Mouse (Mus musculus): ENCODE measurements around the gene Pde4b.
A peak's percentile ranks its signal among the peaks of the same experiment; 100 is the strongest.

The Pde4b gene

DNA sequence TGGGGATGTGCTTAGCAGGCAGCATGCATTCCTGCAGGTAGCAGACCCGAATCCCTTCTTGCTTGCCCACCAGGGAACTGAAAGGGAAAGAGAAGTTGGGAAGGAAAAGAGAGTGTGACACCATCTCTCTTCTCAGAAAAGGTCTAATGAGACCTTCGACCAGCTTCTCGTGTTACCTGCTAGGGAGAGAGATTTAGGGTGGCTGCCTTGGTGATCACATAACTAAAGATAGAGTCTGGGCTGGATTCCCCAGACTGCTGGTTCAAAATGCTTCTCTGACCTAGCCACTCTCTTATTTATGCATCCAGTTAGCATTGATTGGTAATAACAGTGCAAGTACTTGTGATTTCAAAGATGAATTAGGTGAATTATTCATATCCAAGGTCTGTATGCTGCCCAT lies 448.5 kb downstream of the Pde4b start:
- DNase-seq (ENCODE audit: low spot score in 2 of 2), result no peak

DNA sequence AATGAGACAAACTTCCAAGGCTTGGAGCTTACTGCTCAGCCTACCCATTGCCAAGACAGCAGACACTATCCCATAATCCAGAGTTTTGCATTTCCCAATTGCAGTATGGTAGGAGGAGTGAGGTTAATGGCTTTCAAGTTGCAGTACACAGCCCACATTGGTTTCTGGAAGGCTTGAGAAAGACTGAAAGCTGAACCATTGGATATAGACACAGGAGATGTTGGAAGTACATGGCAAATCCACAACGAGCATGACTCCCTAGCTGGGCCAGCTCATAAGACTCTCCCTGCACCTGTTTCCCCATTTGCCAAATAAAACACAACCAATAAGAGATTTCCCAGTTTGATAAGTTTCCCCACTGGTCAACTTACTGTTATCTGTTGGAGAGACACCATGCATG lies 450.9 kb downstream of the Pde4b start:
- no peak for DNase-seq (ENCODE audit: low spot score in 2 of 2)

DNA sequence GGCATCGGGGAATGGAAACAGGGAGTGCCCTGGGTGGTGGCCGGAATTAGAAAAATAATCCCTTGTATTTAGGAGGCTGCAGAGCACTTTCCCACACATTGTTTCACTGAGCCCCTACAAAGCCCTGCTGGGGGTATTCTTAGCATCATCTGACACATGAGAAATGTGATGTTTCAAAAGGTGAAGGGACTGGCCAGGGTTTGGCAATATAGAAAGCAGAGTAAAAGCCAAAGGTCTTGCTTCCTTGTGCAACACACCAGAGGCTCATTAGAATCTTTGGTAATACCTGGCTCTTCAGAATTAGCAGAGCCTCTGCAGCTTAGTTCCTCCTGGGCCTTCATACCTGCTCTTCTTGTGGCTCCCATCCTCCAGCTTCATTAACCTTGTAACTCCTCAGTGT lies 451.4 kb downstream of the Pde4b start:
- DNase-seq (ENCODE audit: low spot score in 2 of 2), result no peak

DNA sequence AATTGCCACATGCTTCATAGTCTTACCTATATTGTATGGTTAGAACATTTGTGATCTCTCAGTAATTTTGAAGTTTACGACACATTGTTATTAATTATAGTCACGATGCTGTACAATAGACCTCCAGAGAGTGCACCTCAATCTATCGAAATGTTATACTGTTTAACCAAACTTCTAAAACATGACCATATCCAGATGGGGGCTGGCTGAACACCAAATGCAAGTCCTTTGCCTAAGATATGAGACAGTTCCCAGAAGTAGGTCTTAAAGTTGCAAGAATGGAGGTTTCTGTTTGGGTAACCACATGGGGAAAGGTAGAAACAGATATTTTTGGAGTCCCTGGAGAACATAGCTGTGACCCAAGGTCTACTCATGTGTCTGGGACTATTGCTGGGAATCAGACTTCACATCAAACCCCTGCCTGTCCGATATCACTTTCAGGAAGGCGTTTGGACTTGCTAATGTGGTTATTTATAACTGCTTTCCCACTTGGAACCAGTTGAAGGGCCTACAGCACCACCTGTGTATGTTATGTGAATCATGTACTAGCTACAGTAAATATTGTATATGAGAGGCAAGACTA lies 452.3 kb downstream of the Pde4b start:
- no peak for DNase-seq (ENCODE audit: low spot score in 2 of 2)

DNA sequence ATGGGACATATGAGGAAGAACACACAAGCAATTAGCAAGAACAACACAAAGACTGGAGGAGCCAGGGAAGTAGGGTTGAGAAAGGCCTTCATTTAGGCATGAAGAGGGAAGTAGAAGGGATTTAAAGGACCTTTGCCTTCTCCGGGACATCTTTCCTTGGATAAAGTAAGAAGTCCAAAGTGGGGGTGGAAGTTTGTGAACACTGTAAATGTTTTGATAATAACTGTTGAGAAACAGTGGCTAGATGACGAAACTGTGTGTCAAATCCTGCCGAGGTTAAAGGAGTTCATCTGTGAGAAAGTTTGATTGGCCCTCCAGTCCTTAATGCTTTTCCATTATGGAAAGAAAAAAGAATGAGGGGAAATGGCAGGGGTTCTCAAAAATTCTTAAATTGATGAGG lies 455.6 kb downstream of the Pde4b start:
- no peak for DNase-seq (ENCODE audit: low spot score in 2 of 2)

DNA sequence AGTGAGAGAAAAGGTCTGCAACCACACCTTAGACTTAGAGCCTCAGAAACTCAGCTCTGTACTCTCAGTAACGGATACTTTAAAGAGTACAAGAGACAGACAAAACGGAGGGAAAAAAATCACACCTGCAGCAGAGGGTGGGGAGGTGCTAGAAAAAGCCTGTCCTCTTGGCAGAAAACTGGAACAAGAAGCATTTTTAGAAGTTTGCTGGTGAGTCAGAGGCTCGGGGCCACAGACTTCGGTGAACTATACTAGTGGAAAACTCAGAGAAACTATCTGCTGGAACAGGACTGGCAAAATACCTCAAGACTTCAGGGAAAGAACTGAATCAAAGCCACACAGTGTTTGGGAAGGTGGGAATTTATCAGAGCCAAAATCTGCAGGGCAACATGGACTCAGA lies 457.9 kb downstream of the Pde4b start:
- no peak for DNase-seq (ENCODE audit: low spot score in 2 of 2)

DNA sequence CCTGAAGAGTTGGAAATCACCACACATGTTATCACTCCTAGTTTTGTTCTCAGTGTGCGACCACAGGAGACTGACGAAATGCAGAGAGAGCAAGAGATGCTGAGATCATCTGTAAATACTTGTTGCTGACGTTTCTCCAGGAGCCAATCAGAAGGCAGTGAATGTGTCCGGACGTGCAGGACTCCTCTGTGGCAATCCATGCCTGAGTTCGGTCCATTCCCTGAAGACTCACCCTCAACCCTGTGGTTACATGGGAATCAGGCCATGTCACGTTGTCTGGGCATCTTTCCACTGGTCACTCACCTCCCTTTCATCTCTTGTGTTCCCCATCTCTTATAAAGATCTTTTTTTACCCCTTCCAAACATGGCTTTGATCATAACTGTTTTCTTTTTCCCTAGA lies 468.2 kb downstream of the Pde4b start:
- DNase-seq (ENCODE audit: low spot score in 2 of 2), result no peak

DNA sequence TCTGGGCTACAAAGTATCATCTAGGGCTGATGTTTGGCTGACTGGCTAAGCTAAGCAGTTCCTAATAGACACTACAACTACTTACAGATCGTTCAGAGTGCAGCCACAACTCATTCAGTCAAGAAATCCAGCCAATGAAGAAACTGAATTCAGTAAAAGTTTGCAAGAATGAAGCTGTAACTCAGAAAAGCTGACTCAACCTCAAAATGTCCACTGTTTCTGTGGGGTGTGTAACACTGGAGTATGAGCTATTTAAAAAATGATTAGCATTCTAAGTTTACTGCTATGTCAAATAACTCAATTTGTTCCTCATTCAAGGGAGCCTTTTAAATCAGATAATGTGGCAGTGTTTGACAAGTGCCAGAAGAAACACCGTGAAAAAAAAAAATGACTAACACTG lies 469.7 kb downstream of the Pde4b start:
- no peak for DNase-seq (ENCODE audit: low spot score in 2 of 2)

DNA sequence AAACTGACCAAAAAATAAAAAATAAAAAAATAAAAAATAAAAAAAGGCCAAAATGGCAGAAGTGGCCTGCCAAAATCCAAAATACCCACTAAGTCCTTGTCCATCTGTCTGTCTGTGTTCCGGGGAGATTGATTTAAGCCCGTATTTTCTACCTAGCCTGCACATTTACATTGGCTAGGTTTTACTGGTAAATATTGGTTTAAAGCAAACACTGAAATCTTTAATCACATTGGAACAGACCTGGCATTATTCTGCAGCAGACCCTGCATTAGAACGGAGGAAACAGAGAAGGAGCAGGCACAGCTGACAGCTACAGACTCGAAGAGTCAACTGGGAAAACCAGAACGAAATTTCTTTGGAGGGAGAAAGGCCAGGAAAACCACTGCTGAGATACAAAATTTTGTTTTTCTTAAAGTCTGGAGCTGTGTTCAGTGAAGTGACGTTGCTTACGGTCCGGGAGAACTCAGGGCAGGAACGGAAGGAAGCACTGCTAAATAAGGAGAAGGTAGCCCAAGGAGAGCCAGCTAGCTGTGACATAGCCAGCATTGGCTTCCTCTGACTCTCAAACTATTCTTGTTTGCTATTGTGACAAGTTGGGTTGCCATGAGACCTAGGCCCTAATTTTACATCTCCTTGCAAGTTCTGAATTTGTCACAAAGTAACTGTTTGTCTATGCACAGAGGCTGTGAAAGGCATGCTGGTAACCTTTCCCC lies 470.3 kb downstream of the Pde4b start:
- DNase-seq (ENCODE audit: low spot score in 2 of 2), result no peak

DNA sequence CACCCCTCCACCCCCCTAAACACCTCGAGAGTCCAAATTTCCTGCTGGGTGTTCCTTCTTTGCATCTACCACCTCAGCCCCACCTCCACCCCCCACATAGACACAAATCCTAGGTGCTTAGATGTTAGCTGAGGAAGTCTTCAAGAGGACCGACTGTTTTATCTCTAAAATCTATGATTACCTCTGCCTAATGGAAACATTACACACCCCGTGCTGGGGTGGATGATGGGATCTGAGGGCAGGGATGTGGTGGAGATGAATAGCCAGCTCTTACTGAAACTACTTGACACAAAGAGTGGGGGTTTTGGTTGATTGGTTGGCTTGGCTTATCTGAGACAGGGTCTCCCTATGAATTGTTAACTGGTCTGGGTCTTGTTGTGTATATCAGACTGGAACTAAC lies 471.0 kb downstream of the Pde4b start:
- no peak for DNase-seq (ENCODE audit: low spot score in 2 of 2)

DNA sequence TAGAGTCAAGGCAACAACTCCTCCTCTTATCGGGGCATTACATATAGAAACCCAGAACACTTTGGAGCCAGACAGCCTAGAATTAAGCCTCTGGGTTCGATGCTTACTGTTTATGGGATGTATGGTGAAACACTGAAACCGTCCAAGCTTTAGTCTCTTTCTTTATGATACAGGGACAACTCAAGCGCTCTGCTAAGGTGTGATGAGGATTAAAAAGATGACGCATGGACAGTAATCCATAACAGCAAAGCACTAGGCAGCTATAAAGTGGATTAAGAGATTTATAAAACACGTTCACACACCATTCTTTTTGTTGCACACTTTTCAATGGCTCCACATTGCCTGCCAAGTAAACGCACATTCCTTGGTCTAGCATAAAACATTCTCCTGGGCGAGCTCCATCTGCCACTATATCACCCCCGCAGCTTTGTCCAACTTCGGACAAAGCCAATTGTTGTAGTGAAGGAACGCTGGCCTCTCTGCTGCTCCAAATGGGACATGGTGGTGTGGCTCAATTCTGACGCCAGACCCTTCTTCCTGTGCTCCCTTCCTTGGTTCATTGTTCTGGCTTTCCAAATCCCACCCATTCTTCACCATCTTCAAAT lies 473.4 kb downstream of the Pde4b start:
- no peak for DNase-seq (ENCODE audit: low spot score in 2 of 2)

DNA sequence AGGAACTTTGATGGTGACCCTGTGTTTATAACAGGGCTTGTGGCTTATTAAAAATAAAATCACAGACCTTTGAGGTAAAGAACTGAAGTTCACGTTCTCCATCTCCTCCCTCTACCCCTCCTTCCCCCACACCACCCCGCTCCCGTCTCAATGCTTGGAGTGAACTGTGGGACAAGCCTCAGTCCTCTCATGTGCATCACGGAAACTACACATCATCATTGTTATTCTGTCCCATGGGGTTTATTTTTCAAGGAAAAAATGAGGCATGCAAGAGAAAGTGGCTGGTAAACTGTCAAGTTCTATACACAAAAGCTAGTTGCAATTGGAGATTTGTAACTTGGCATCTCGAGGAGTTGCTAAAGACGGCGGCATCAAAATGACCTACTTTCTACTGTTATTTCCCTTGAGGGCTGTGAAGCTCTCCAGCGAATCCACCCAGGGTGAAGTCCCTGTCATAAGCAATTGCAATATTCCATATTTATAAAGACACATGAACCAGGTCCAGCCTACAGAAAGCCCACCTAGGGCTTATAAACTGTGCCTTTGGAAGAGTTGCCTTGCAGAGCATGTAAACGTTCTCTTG lies 476.0 kb downstream of the Pde4b start:
- no peak for DNase-seq (ENCODE audit: low spot score in 2 of 2)

DNA sequence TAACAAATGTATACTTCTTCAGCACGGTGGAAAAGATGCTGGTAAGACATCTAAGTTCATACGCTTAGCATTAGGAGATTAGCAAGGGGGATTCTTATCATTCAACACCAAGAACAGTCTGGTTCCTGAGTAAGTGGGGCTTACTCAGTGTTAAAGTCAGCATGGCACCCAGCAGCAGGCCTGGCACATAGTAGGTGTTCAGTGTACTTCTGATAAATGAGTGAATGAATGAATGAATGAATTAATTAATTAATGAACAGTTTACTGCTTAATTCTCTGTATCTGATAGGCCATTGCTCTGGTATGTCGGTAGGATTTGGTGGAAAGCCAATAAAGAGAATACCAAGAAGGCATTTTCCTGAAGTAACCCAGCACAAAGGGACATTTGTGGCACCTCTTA lies 476.9 kb downstream of the Pde4b start:
- DNase-seq (ENCODE audit: low spot score in 2 of 2), result no peak

DNA sequence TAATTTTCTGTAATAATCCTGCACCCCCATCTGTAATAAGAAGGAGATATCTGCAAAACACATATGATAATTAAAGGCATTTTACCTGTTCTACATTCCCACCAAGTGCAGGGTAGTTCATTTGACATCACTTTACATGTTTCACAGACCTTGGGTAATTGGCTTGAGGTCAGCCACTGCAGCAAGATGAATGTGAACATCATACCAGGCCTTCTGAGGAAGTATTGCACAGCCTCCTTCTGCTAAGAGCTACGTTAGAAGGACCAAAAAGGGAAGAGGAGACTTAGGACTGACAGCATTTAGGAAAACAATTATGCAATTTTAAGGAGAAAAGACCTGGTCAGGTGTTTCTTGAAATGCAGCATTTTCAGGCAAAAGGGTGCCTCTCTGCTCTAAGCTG lies 479.1 kb downstream of the Pde4b start:
- no peak for DNase-seq (ENCODE audit: low spot score in 2 of 2)

DNA sequence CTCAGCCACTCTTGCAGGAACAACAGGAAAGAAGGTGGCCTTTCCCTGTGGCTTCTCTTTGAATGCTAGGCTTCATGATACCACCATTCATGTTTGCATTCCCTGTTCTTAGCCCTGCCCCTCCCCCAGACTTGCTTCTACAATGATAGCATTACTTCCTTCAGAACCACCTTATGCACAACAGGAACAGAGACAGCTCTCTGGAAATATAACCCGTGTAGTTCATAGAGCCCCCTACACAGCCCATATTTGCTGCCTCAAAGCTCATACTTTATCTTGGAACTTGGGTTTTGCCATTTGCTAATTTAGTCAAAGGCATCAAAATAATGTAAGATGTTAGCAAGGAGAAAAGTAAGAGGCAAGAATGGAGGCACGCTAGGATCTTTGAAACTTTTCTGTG lies 479.8 kb downstream of the Pde4b start:
- no peak for DNase-seq (ENCODE audit: low spot score in 2 of 2)

DNA sequence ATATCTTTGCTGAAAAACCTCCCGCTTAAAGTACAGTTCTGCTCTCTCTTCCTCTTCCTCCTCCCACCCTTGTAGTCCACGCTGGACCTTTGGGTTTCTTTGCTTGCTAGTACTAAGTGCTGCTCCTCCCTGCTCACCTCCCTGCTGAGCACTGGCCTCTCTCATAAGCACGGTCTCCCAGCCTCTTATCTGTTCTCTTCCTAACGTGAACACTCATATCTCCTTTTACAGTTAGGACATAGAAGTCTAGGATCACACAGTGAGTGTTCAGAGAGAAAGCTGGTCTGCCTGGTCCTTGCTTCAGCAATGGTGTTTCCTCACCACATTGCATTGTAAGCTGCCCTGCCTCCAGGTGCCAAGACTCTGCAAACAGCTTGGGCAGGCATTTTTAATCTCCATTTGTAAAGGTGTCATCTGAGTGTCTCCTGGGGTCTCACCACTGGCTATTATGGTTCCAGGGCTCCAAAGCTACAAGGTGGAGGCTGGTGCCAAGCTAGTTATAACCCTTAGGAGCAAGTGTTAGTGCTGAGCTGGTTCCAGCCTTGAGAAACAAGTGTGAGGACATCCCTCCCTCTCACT lies 480.4 kb downstream of the Pde4b start:
- DNase-seq (ENCODE audit: low spot score in 2 of 2), result no peak

DNA sequence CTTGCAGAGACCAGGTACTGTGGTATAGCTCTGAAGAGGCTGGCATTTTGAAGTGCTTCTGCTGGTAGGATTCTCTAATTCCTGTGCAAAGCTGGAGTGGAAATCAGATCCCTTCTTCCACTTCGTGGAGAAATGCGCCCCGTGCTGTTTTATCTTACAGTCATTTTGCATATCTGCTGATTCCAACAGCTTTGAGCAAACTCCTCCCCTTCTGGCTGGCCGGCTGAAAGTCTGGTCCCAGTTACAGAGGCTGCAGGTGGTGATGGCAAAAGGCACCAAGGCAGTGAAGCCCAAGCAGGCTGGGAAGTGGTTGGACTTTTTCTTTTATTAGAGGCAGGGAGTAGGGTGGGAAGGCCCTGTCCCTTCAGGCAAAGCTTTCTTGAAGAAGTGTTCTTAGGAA lies 481.2 kb downstream of the Pde4b start:
- DNase-seq (ENCODE audit: low spot score in 2 of 2), result peak; percentile 35 to 48

DNA sequence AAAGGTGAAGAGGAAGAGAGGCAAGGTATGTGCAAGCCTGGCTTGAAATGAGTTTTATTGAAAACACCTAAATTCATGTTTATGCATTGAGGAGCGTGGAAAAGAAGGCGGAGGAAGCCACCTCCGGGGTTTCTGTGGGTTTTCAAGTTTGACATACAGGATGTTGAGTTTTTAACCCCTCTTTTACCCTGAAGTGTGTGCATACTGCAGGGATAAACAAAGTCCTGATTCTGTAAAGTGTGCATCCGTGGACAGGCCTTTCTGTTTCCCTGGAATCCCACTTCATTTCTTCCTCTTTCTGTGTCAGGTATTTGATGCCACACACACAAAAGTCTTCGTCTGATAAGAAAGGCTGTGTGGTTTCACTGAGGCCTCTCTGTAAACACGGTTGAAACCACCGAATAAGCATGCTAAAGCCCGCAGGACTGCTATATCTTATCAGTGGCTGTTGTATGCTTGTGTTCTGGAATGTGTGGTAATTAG lies 481.8 kb downstream of the Pde4b start:
- peak in 1 of 2 experiments; percentile 39 for DNase-seq (ENCODE audit: low spot score in 2 of 2)

DNA sequence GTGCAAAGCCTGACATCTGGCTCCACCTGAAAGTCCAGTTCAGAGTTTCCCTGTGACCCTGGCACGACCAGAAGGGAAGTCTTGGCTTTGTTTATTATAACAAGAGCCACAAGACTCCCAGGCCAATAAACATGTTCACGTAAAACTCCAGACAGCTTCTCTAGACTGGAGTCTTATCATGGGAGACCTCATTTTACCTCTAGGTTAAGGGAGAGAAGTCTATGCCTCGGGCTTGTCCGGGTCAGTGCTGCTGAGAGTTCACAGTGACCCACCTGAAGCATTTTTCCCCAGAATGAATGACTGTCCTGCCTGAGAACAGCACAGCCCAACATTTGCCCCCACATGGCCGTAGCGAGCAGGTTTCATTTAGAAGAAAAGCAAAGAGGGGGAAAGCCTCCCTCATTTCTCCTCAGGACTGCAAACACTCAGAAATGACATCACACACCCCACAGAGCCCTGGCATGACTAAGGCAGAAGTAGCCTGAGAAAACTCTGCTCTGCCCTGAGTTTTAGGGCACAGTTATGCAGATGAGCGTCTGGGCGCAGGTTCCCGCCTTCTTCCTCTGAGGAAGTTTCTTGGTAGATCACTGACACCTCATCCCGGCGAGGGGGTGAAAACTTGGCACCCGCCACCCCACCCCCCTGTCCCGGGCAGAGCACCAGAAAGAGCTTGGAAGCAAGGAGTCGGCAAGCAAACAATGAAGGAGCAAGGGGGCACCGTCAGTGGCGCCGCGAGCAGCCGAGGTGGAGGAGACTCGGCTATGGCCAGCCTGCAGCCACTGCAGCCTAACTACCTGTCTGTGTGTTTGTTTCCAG lies 482.8 kb downstream of the Pde4b start:
- peak; percentile 57 to 69 for DNase-seq (ENCODE audit: low spot score in 2 of 2)

DNA sequence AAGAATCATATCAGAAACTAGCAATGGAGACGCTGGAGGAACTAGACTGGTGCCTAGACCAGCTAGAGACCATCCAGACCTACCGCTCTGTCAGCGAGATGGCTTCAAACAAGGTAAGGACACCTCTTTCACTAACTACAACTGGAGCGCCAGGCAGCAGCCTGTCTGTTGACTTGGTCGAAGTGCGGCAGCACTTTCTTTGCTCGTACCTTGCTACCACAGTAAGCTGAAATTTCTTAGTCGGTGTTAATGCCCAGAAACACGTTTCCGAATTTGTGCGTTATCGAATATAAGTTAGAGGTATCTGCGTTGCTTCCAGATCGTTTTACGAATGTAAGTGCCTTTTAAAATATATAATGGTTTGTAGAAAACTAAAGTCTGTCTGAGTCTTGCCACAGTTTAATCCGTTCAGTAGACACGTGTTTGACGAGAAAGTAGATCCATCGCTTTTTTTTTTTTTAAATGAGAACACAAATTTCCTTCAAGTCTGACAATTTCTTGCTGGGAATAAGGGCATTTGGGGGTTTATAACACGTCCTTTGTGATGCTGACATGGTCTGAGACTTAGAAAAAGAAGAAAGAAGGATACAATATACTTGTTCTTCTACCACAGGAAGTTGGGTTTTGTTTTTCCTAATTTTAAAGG lies 483.5 kb downstream of the Pde4b start:
- DNase-seq (ENCODE audit: low spot score in 2 of 2), result peak; percentile 49 to 57

DNA sequence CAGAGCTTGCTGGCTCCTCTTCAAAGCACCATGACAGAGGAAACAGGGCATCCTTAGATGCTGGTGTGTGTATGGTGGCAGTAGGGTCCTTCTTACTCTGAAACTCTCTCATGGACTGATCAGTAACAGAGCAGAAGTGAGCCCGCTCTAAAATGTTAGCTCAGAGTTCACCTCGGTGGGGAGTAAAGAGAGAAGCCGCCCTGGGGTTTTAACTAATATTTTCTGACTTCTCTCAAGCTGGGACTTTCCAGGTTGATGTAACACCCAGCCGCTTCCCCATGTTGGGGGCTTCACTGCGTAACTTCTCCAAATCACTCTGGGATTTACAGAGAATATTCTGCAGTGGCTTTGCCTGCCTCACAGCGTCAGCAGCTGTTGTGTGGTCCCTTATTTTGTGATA lies 484.7 kb downstream of the Pde4b start:
- DNase-seq (ENCODE audit: low spot score in 2 of 2), result peak; percentile 28 to 48
